Mouse (Mus musculus): ENCODE measurements at regions not wholly inside any gene's neighbourhood (a gene's known extent, or its start where the extent isn't known, plus 50 kb on each side); places are given as distances from the start of the nearest gene placed in this dataset.

- no peak for TF ChIP-seq POLR2A (IDR thresholded peaks at IDR 0.05; ENCODE audit: extremely low read depth, insufficient read depth, low read length)
- no peak for TF ChIP-seq CTCF (IDR thresholded peaks at IDR 0.05; ENCODE audit: low read depth, low read length)
These were observed 153.9 kb downstream of the Gm19410 start for GRCm38 (mm10) chr8:35919451-35919850.
